Mouse (Mus musculus) heart, embryonic 13.5 days (tissue): ENCODE data around the gene Pxylp1. TPM values are rescaled to one million over a fixed set of nuclear protein-coding genes. Genes with fewer than 3 reads are reported as not detected.

ENCODE experiments used
- ATAC-seq: fragments of 200-750 bp; cut with Nextera tagmentation; 2 replicates; pipeline ENCODE4 v1.8.0; 2017; ENCODE audit warnings: moderate TSS enrichment; ENCODE audit not compliant: insufficient number of reproducible peaks, low FRiP score, low TSS enrichment; ENCODE audit errors: extremely low read depth
- H3K27ac ChIP-seq: fragments of 300-500 bp; sonication (generic); replicated peaks from 2 replicates; pipeline ENCODE4 v1.5.1; 2015; ENCODE audit warnings: moderate library complexity, mild to moderate bottlenecking, inconsistent platforms
- H3K27me3 ChIP-seq: fragments of 300-500 bp; sonication (generic); replicated peaks from 2 replicates; pipeline ENCODE4 v1.6.1; 2015; ENCODE audit warnings: mild to moderate bottlenecking, inconsistent platforms
- H3K36me3 ChIP-seq: fragments of 300-500 bp; sonication (generic); 2 replicates; pipeline ENCODE4 v1.6.1; 2015; ENCODE audit warnings: mild to moderate bottlenecking, inconsistent platforms
- H3K4me1 ChIP-seq: fragments of 300-500 bp; sonication (generic); 2 replicates; pipeline ENCODE4 v1.6.1; 2015; ENCODE audit warnings: inconsistent platforms
- H3K4me2 ChIP-seq: fragments of 300-500 bp; sonication (generic); 2 replicates; pipeline ENCODE4 v1.6.1; 2015; ENCODE audit warnings: inconsistent platforms, mild to moderate bottlenecking, moderate library complexity
- H3K4me3 ChIP-seq: fragments of 300-500 bp; sonication (generic); 2 replicates; pipeline ENCODE4 v1.5.1; 2015; ENCODE audit warnings: moderate library complexity, mild to moderate bottlenecking, inconsistent platforms
- H3K9ac ChIP-seq: fragments of 300-500 bp; sonication (generic); 2 replicates; pipeline ENCODE4 v1.6.1; 2015; ENCODE audit warnings: inconsistent platforms, mild to moderate bottlenecking, moderate library complexity
- H3K9me3 ChIP-seq: fragments of 300-500 bp; sonication (generic); 2 replicates; pipeline ENCODE4 v1.6.1; 2016; ENCODE audit warnings: inconsistent platforms
- WGBS: fragments of 180-500 bp; shearing (Covaris S2); methylation state at CpG from one replicate; pipeline ENCODE4 v1.1.7; 2015; ENCODE audit warnings: mixed read lengths; 5-methylcytosine and 5-hydroxymethylcytosine counted together
- polyA plus RNA-seq: library from polyadenylated mRNA; unstranded; fragments of >200 nt; fragmentation: Nextera tagmentation; extraction: Ambion mirVana; gene quantifications from 2 replicates; pipeline ENCODE4 v1.2.1, GENCODE M21; 2015

Pxylp1 gene
- polyA plus RNA-seq, 1 experiment from 2014 or later = 29.5 TPM

DNA sequence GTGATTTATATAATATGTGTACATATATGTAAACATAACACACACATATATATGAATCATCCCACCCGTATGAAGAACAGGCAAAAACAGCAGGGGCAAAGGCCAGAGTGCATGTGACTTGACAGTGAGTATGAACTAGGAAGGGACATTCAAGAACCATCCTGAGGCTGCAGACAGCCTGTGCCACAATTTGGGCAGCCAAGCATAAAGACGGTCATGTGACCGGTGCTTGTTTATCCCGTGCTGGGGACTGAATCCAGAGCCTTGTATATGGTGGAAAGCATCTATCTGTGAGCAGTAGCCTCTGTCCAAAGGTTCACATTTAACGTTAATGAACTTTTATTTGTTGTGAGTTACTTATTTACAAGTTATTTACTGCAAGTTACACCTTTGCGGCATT, 22.4 kb upstream of the Pxylp1 start:
- H3K27me3 ChIP-seq = no peaks in the 10 kb centered on the region
- ATAC-seq = no peak
- H3K9ac ChIP-seq = no peak overlapping the region
- H3K4me3 ChIP-seq = no peak overlapping the region
- WGBS = 77% methylated on average over 6 of the region's 6 CpGs
- H3K9me3 ChIP-seq = peaks cover 6% of the 10 kb centered on the region; the same call in 1 of the 2 replicates
- H3K27ac ChIP-seq = no peak overlapping the region
- H3K4me2 ChIP-seq = no peak overlapping the region
- no peaks in the 10 kb centered on the region for H3K36me3 ChIP-seq
- peaks cover 5% of the 10 kb centered on the region for H3K4me1 ChIP-seq

DNA sequence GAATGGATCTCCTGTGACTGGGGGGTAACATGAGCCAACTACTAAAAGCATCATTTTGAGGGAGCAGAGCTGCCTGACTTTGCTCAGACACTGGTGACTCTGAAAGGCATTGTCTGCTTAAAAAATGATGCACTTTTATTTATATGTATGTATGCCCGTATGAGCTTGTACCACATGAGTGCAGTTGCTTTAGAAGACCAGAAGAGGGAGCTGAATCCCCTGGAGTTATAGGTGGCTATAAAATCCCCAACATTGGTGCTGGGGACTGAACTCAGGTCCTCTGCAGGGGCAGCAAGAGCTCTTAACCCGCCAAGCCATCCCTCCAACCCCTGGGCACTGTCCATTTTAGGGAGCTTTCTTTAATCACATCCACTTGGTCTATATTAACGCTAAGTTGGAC, 21.5 kb upstream of the Pxylp1 start:
- Histone ChIP-seq H3K9ac (no peak overlapping the region), H3K4me1 (peaks cover 5% of the 10 kb centered on the region), H3K4me3 (no peak overlapping the region), H3K9me3 (no peaks in the 10 kb centered on the region), H3K27ac (no peak overlapping the region), H3K36me3 (no peaks in the 10 kb centered on the region), H3K4me2 (no peak overlapping the region), H3K27me3 (no peaks in the 10 kb centered on the region)
- WGBS = 78% methylated on average over 3 of the region's 3 CpGs
- ATAC-seq = no peak

DNA sequence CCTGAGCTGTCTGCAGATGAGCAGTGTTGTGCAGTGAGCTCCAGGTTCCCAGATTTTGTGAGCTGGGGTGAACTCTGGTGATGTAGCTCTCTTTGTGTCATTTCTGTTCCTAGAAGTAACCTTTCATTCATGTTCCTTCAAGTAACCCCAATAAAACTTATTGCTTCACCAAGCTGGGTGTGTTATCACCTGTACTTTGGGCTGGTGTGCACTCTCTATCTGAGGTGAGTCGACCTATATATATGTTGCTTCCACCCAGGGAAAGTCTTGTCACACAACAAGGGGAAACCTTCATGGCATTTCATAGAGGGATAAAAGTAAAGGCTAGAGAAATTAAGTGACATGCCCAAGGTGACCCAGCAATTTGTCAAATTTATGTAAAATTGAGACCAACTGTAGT, 17.0 kb upstream of the Pxylp1 start:
- no peaks in the 10 kb centered on the region for H3K9me3 ChIP-seq
- no peaks in the 10 kb centered on the region for H3K4me1 ChIP-seq
- no peak overlapping the region for H3K27ac ChIP-seq
- no peak overlapping the region for H3K4me2 ChIP-seq
- H3K36me3 ChIP-seq = no peaks in the 10 kb centered on the region
- ATAC-seq = no peak
- no peak overlapping the region for H3K9ac ChIP-seq
- H3K4me3 ChIP-seq = no peak overlapping the region
- WGBS = 58% methylated on average over 1 of the region's 1 CpGs
- no peaks in the 10 kb centered on the region for H3K27me3 ChIP-seq

DNA sequence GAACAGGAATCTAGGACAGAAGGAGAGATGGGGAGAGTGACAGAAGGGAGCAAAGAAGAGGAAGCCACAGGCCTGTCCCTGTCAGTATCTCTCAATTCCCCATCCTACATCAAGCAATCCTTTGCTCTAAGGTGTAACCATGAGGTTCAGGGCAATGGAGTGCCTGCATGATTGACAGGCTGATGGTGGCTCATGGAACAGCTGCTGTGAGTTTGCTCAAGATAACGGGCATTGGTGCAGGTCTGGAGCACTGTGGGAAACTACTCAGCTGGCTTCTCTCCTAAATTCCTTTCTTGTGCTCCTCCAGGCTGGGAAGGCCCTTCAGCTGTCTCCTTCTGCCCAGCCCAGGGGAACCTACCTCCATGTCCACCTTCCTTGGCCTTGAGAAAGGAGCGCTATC, 16.3 kb upstream of the Pxylp1 start:
- Histone ChIP-seq H3K4me2 (no peak overlapping the region), H3K4me1 (no peaks in the 10 kb centered on the region), H3K27ac (no peak overlapping the region), H3K36me3 (no peaks in the 10 kb centered on the region), H3K27me3 (no peaks in the 10 kb centered on the region), H3K9ac (no peak overlapping the region), H3K4me3 (no peak overlapping the region), H3K9me3 (no peaks in the 10 kb centered on the region)
- 61% methylated on average over 2 of the region's 2 CpGs for WGBS
- no peak for ATAC-seq

DNA sequence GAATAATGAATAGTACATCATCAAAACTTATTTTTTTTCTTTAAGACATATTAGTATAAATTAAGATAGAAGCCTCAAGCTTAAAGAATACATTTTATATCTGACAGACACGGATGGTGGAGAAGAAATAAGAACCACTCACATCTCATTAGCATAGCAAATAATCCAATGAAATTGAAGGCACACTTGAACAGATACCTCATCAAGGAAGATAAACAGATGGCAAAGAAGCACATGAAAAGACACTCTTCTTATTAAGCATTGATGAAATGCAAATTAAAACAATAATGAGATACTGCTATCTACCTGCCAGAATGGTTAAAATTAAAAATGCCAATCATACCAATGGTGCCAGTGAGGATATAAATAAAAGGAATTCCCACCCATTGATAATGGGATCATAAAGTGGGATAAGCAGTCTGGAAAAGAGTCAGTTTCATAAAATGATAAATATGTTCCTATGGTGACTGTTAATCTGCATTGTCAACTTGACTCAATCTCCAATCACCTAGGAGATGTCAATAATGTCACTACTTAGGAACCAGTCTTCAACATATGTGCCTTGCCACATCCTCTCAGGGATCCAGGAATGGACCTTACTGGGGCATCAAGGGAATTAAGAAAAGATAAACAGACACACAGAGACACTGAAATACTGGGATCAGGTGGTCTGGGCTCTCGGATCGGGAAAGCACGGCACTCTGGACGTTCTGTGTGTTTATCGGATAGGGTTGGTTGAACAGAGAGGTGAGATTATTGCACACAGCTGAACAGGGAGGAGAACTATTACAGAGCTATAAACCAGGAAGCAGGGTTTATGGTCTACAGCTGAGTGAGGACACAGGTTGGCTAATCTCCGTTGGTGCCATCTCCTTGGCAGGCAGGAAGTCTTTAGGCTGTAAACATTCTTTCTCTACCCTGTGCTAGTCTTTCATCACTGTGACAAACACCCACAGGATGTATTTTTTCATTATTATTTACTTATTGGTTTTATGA, 12.2 kb upstream of the Pxylp1 start:
- no peaks in the 10 kb centered on the region for H3K27me3 ChIP-seq
- no peak overlapping the region for H3K4me3 ChIP-seq
- 82% methylated on average over 7 of the region's 7 CpGs for WGBS
- no peak for ATAC-seq
- no peaks in the 10 kb centered on the region for H3K9me3 ChIP-seq
- H3K36me3 ChIP-seq = no peaks in the 10 kb centered on the region
- no peak overlapping the region for H3K27ac ChIP-seq
- no peak overlapping the region for H3K9ac ChIP-seq
- H3K4me2 ChIP-seq = no peak overlapping the region
- H3K4me1 ChIP-seq = no peaks in the 10 kb centered on the region

DNA sequence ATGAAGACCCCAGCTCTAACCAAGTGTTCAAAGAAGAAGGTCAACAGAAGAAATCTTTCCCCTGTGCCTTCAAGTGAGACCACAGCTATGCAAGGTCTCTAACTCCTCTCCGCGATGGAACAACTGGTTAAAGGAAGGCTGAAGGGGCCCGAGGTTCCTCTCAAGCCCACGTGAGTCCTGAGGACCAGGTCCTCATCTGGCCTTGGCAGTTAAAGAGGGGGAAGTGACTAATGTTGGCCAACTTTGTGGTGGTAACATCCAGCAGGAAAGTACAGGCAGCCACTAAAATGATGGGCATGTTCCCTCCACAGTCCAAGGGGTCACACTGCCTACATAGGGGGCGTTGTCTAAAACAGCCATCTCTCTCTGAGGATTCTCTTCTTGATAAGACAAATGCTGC, 7.2 kb upstream of the Pxylp1 start:
- WGBS = 70% methylated on average over 5 of the region's 5 CpGs
- Histone ChIP-seq H3K4me1 (no peaks in the 10 kb centered on the region), H3K27me3 (no peaks in the 10 kb centered on the region), H3K27ac (no peak overlapping the region), H3K4me2 (no peak overlapping the region), H3K9me3 (peaks cover 9% of the 10 kb centered on the region; the same call in 1 of the 2 replicates), H3K9ac (no peak overlapping the region), H3K4me3 (no peak overlapping the region), H3K36me3 (no peaks in the 10 kb centered on the region)
- no peak for ATAC-seq

DNA sequence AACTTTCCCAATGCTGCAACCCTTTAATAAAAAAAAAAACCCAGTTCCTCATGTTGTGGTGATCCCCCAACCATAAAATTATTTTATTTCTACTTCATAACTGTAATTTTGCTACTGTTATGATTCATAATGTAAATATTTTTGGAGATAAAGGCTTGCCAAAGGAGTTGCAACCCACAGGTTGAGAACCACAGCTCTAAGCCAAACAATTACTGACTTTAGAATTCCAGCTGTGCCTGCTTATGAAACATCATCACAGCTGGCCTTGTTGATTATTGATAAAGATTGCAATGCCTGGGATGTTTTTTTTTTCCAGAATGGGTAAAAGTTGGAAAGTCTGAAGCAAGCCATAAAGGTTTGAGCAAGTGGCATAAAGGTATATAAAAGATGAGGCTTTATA, 6.5 kb upstream of the Pxylp1 start:
- Histone ChIP-seq H3K27me3 (no peaks in the 10 kb centered on the region), H3K36me3 (no peaks in the 10 kb centered on the region), H3K27ac (no peak overlapping the region), H3K4me3 (no peak overlapping the region), H3K9ac (no peak overlapping the region), H3K4me2 (no peak overlapping the region), H3K9me3 (peaks cover 9% of the 10 kb centered on the region; the same call in 1 of the 2 replicates), H3K4me1 (no peaks in the 10 kb centered on the region)
- no peak for ATAC-seq

DNA sequence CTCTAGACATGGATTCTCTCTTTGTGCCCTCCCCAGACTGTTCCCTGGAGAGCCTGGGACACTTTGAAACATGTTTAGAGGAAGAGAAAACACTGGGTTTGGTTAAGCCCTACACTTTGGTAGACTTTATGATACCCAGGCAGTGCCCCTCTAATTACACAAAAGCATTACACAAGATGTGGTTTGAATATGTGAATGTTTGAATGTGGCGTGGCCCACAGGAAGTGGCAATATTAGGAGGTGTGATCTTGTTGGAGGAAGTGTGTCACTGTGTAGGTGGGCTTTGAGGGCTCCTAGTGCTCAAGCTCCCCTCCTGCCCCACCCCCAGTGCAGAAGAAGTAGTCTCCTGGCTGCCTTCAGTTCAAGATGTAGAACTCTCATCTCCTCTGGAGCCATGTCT, 4.2 kb upstream of the Pxylp1 start:
- peaks cover 9% of the 10 kb centered on the region; the same call in 1 of the 2 replicates for H3K9me3 ChIP-seq
- no peak for ATAC-seq
- no peak overlapping the region for H3K4me3 ChIP-seq
- no peak overlapping the region for H3K4me2 ChIP-seq
- no peak overlapping the region for H3K27ac ChIP-seq
- WGBS = 86% methylated on average over 1 of the region's 1 CpGs
- H3K36me3 ChIP-seq = no peaks in the 10 kb centered on the region
- no peak overlapping the region for H3K9ac ChIP-seq
- no peaks in the 10 kb centered on the region for H3K4me1 ChIP-seq
- H3K27me3 ChIP-seq = peaks cover 6% of the 10 kb centered on the region; the same call in 1 of the 2 replicates

DNA sequence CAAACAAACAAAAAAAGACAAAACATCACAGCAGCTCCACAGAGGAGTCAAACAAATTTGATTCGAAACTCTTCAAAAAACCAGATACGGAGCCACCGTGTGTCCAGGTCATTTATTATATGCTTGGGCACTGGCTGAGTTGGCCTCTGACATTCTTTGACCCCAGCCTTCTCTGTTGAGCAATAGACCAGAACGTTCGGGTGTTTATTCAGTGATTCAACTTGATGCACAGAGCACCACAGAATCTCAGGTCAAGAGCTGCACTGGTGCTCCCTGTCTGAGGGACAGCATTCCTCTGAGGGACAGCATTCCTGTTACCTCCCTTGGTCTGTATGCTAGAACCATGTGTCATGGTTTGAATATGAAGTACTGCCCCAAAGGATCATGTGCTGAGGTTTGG, 1.1 kb upstream of the Pxylp1 start:
- Histone ChIP-seq H3K27ac (no peak overlapping the region), H3K36me3 (no peaks in the 10 kb centered on the region), H3K9ac (no peak overlapping the region), H3K27me3 (peaks cover 21% of the 10 kb centered on the region), H3K4me1 (peaks cover 7% of the 10 kb centered on the region), H3K4me3 (no peak overlapping the region), H3K9me3 (peaks cover 9% of the 10 kb centered on the region; the same call in 1 of the 2 replicates), H3K4me2 (no peak overlapping the region)
- no peak for ATAC-seq
- WGBS = 79% methylated on average over 5 of the region's 5 CpGs

DNA sequence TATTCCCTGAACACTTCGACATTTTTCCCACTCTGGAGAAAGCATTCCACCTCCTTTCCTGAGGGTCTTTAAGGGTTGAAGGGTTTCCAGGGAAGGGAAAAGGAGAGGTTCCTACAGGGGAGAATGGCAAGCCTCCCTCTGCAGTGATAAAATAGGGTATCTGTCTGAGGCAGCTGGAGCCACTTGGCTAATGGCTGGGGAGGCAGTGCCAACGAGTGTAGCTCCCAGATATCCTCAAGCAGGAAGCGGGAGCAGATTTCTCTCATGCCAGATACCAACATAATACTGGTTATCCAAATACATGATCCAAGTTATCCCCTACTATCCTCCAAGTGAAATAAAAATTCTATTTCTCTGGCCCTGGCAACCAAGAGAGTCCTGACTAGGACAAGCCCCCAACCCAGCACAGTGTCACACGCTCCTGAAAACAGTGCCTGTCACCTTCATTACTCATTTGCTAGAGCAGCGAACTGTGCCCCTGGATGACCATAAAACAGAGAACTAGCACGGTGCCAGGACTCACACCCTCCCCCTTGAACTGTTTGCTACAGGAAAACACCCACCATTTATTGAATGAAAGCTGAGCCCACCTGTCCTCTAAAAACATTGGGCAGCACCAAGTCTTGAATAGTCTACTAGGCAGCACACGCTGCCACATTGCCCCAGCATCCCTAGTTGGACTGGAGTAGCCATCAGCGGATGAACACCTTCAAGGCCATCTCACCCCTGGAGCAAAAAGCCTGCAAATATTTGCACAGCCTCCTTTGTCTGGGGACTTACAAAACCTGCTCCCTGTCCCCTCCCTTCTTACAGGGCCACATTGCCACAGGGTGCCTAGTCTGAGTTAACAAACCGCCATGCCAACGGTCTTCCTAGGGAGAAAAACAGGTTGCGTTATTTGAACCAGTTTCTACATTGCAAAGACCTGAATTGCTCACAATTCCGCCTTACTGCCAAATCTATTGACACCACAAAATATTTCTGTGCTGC, 833 bp downstream of the Pxylp1 start:
- Histone ChIP-seq H3K4me3 (no peak overlapping the region), H3K27ac (no peak overlapping the region), H3K27me3 (peaks cover 29% of the 10 kb centered on the region), H3K4me1 (peaks cover 26% of the 10 kb centered on the region), H3K36me3 (no peaks in the 10 kb centered on the region), H3K4me2 (no peak overlapping the region), H3K9ac (no peak overlapping the region), H3K9me3 (0 out of 2 replicates have a peak, but pooled peaks cover 3% of the 10 kb centered on the region)
- no peak for ATAC-seq
- 67% methylated on average over 12 of the region's 12 CpGs for WGBS

DNA sequence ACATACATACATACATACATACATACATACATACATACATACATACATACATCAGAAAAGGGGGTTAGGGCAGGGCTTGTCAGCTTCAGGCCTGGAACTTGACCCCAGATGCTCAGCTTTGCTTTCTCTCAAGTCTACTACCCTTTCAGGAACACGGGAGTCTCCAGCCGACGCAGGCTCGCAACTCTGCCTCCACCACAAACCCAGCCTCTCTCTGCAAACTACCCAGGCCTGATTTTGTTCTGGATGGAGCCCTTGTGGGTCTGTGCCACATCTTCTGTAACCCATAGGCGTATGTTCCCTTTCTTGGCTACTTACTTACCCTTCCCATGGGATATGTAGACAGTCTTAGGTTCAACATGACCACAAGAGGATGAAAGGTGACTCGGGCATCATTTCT, 1.7 kb downstream of the Pxylp1 start:
- Histone ChIP-seq H3K4me3 (no peak overlapping the region), H3K27me3 (peaks cover 33% of the 10 kb centered on the region), H3K9me3 (0 out of 2 replicates have a peak, but pooled peaks cover 3% of the 10 kb centered on the region), H3K9ac (no peak overlapping the region), H3K36me3 (no peaks in the 10 kb centered on the region), H3K27ac (no peak overlapping the region), H3K4me1 (peaks cover 35% of the 10 kb centered on the region), H3K4me2 (no peak overlapping the region)
- no peak for ATAC-seq
- 82% methylated on average over 6 of the region's 6 CpGs for WGBS
